Mouse (Mus musculus) liver, embryonic 13.5 days (tissue): Measurements from ENCODE around the gene Ptprn. TPM values are rescaled to one million over a fixed set of nuclear protein-coding genes. Genes with fewer than 3 reads are reported as not detected.

ENCODE experiments used
- ATAC-seq: fragments of 200-750 bp; cut with Nextera tagmentation; 2 replicates; pipeline ENCODE4 v1.8.0; 2017; ENCODE audit warnings: low read depth, mild to moderate bottlenecking, moderate number of reproducible peaks, moderate library complexity
- DNase-seq: peaks from one replicate; pipeline ENCODE4 v3.0.0; 2022
- H3K27ac ChIP-seq: fragments of 300-500 bp; sonication (generic); 2 replicates; pipeline ENCODE4 v1.5.1; 2015; ENCODE audit warnings: moderate library complexity, mild to moderate bottlenecking, inconsistent platforms
- H3K27me3 ChIP-seq: fragments of 300-500 bp; sonication (generic); 2 replicates; pipeline ENCODE4 v1.6.1; 2015; ENCODE audit warnings: mild to moderate bottlenecking, inconsistent platforms
- H3K36me3 ChIP-seq: fragments of 300-500 bp; sonication (generic); 2 replicates; pipeline ENCODE4 v1.6.1; 2015; ENCODE audit warnings: mild to moderate bottlenecking, inconsistent platforms
- H3K4me1 ChIP-seq: fragments of 300-500 bp; sonication (generic); replicated peaks from 2 replicates; pipeline ENCODE4 v1.6.1; 2015; ENCODE audit warnings: inconsistent platforms
- H3K4me2 ChIP-seq: fragments of 300-500 bp; sonication (generic); 2 replicates; pipeline ENCODE4 v1.6.1; 2015; ENCODE audit warnings: inconsistent platforms, mild to moderate bottlenecking, moderate library complexity
- H3K4me3 ChIP-seq: fragments of 300-500 bp; sonication (generic); replicated peaks from 2 replicates; pipeline ENCODE4 v1.5.1; 2015; ENCODE audit warnings: mild to moderate bottlenecking, inconsistent platforms
- H3K9ac ChIP-seq: fragments of 300-500 bp; sonication (generic); 2 replicates; pipeline ENCODE4 v1.6.1; 2015; ENCODE audit warnings: mild to moderate bottlenecking, inconsistent platforms
- H3K9me3 ChIP-seq: fragments of 300-500 bp; sonication (generic); replicated peaks from 2 replicates; pipeline ENCODE4 v1.6.1; 2016; ENCODE audit warnings: inconsistent platforms
- WGBS: fragments of 180-500 bp; shearing (Covaris S2); methylation state at CpG from one replicate; pipeline ENCODE4 v1.1.7; 2015; ENCODE audit not compliant: insufficient replicate concordance; 5-methylcytosine and 5-hydroxymethylcytosine counted together
- polyA plus RNA-seq: library from polyadenylated mRNA; unstranded; fragments of >200 nt; fragmentation: Nextera tagmentation; extraction: Ambion mirVana; gene quantifications from 2 replicates; pipeline ENCODE4 v1.2.1, GENCODE M21; 2015

Ptprn gene
- polyA plus RNA-seq, 1 experiment from 2014 or later = 0.17 TPM

DNA sequence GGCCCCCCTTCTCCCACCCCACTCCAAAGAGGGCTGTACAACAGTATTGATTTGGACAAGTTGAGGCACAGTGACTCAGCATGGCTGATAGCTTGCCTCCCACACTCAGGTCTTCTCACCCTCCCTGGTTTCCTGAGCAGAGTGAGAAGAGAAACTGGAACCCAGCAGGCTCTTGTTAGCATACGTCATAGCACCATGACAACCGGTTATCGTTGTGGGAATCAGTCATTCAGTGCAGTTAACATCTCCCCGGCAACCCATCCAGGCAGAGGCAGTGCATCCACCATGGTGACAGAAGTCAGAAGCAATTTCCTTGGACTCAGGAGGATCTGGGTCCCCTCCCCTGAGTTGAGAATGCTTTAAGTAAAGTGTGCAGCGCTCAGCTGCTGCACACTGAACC lies 18.7 kb upstream of the Ptprn start:
- Histone ChIP-seq H3K4me3 (no peak overlapping the region), H3K9ac (no peak overlapping the region), H3K27ac (no peak overlapping the region), H3K36me3 (no peaks in the 10 kb centered on the region), H3K4me2 (no peak overlapping the region), H3K9me3 (no peaks in the 10 kb centered on the region), H3K4me1 (no peaks in the 10 kb centered on the region), H3K27me3 (peaks cover 12% of the 10 kb centered on the region)
- WGBS = 67% methylated on average over 5 of the region's 5 CpGs
- no peak for DNase-seq
- no peak for ATAC-seq

DNA sequence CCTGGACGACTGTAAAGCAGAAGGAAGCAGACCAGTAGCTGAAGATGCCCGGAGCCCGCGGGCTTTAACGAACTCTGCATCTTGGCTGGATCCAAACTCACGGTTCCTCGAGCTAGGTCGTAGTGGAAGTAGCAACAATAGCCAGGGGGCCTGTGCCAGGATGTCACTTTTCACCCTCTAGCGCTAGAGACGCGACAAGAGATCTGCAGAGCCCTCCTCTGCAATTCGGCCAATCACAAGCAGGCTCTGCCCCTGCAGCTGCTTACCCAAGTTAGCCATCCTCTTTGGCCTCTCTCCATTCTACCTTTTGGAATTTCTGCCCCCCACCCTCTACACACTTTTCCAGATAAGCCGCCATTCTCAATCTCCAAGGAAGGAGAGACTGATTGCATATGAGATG lies 13.9 kb upstream of the Ptprn start, which contains the start of gene Resp18:
Resp18 (minus strand) TSS at position 188 of the 400 bp plus-strand sequence.
- Histone ChIP-seq H3K36me3 (no peaks in the 10 kb centered on the region), H3K27ac (no peak within 1 kb of the TSS)
- no peak for ATAC-seq

DNA sequence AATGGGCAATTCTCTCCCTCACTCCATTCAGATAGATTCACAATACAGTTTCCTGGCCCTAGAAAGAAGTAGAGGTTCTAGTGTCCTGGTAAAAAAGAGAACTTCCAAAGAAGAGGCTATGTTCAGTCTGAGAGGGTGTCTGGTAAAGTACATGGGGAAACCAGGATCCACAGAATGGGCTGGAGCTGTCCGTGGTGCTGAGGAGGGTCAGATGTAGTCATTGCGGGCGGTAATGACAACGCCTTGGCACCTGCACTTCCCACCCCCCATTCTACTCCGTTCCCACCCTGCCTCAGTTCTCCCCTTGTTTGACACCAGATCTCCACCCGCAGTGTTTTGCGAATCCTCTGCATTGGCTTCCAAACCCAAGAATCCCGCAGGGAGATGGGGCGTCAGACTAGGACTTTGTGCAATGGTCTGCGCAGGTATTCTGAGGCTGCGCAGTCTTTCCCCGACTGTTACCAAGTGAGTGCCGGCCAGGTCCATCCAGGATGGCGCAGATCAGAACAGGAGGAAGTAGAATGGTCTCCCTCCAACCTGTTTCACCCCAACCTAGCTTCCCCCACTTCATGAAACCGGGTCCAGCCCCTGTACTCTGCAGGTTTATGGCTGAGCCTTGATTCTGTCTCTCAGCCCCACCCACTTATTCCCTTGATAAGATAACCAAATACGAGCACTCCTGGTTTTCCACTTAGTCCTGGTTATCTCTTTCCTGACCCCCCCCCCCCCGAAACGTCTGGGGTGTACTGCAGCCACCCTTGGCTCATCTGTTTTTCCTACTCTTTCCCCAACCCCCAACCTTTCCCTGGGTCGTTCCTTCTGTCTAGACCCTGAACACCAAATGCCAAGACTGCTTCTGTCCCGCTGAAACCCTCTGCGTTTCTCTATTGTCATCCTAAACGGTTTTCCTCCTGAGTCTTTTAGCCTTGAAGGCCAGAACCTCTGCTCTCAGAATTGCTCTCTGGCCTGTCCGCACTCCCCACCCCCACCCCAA lies 13.2 kb upstream of the Ptprn start:
- 8% methylated on average over 23 of the region's 23 CpGs for WGBS
- Histone ChIP-seq H3K4me3 (no peak overlapping the region), H3K27me3 (peaks cover 29% of the 10 kb centered on the region), H3K9ac (no peak overlapping the region), H3K27ac (no peak overlapping the region), H3K36me3 (no peaks in the 10 kb centered on the region), H3K4me1 (no peaks in the 10 kb centered on the region), H3K9me3 (no peaks in the 10 kb centered on the region), H3K4me2 (no peak overlapping the region)
- ATAC-seq (no peak), DNase-seq (peak; percentile 16)

More for the DNA sequence above, 13.9 kb upstream of the Ptprn start, which contains the start of gene Resp18:
- DNase-seq = no peak
- H3K4me3 ChIP-seq = no peak within 1 kb of the TSS
- H3K4me1 ChIP-seq = no peaks in the 10 kb centered on the region
- H3K4me2 ChIP-seq = no peak within 1 kb of the TSS
- no peak within 1 kb of the TSS for H3K9ac ChIP-seq
- peaks cover 29% of the 10 kb centered on the region for H3K27me3 ChIP-seq
- no peaks in the 10 kb centered on the region for H3K9me3 ChIP-seq
- 7% methylated on average over 13 of the region's 13 CpGs for WGBS

DNA sequence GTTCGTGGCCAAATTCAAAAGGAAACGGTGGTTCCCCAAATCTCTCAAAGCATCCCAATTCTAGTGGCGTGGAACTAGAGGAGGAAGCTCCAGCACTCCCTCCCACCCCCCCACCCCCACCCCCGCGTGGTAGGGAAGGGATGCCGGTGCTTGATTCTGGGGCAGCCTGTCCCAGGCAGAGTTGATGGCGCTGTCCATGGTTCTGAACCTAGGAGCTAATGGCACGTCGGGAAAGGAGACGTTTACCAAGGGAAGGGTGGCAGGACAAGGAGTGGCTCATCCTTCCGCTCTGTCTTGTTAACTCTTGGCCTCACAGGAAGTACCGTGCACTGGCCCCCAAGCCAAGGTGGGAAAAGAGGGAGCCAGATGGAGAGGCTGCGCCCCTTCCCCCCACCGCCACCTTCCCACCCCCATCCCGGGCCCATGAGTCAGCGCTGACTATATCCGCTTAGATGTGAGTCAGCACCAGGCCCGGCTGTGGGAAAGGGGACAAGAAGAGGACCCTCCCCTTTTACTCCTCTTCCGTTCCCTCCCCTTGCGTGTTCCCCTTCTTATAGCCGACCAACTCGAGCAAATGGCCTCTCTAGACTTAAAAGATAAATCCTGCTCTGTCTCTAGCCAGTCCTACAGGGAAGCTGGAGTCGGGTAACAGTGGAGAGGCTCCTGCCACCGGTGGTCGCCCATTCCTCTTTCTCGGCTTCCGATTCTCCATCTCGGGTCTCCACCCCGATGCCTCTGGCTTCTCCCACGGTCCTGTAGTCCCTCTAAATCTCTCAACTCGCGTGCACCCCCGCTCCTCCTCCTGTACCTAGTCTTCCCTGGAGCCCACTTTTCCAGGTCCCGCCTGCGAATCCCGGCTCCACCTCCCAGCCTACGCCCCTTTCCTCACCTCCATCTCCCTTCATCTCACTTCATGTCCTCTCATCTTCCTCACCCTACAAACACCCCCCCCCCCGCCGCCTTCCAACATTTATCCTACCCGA lies 1.0 kb downstream of the Ptprn start:
- Histone ChIP-seq H3K27ac (no peak overlapping the region), H3K9ac (no peak overlapping the region), H3K4me3 (0 out of 2 replicates have a peak overlapping the region, but pooled peaks have one; percentile 1), H3K9me3 (no peaks in the 10 kb centered on the region), H3K4me2 (0 out of 2 replicates have a peak overlapping the region, but pooled peaks have one; percentile 6), H3K27me3 (peaks cover 65% of the 10 kb centered on the region), H3K36me3 (no peaks in the 10 kb centered on the region), H3K4me1 (peaks cover 3% of the 10 kb centered on the region; the same call in 1 of the 2 replicates)
- DNase-seq = peak; percentile 55
- ATAC-seq = no peak
- 3% methylated on average over 40 of the region's 40 CpGs for WGBS

DNA sequence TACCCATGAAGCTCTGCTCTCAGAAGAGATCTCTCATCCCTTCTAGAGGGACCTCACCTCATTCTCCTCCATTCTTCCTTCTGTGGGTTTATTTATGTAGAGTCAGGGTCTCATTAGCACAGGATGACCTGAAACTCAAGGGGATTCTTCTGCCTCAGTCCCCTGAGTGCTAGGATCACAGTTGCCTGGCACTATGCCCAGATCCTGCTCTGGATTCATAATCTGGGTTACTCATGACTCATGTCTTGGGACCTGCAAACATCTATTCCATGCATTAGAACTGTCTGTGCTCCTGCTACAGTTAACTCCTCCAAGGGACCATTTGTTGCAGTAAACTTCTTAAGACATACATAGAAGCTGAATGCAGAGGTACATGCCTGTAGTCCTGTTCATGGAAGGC lies 3.0 kb downstream of the Ptprn start:
- Histone ChIP-seq H3K4me1 (peaks cover 3% of the 10 kb centered on the region; the same call in 1 of the 2 replicates), H3K4me2 (no peak overlapping the region), H3K36me3 (no peaks in the 10 kb centered on the region), H3K27ac (no peak overlapping the region), H3K9ac (no peak overlapping the region), H3K9me3 (no peaks in the 10 kb centered on the region), H3K4me3 (no peak overlapping the region), H3K27me3 (peaks cover 59% of the 10 kb centered on the region)
- ATAC-seq (no peak), DNase-seq (no peak)

DNA sequence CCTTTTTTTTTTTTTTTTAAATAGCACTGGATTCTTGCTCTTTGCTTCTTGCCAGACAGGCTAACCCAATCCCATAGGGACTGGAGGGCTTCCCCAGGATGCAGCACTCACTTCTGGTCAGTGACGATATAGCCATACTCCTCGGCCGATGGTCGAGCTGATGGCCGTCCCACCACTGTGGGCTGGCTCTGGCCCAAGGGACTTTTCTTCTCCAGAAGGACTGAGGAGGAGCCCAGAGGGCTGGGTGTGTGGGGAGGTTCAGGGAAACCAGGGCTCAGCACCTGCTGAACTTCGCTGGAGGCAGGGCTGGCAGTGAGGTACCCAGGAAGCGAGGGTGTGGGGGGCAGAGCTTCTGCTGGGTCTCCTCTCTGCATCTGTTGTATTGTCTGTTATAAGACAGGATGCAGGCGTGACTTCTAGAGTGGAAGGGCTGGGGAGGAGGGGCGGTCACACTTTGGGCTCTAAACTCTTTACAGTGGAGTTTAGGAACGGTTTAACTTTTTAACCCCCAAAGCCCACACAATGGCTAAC lies 8.7 kb downstream of the Ptprn start:
- ATAC-seq = no peak

DNA sequence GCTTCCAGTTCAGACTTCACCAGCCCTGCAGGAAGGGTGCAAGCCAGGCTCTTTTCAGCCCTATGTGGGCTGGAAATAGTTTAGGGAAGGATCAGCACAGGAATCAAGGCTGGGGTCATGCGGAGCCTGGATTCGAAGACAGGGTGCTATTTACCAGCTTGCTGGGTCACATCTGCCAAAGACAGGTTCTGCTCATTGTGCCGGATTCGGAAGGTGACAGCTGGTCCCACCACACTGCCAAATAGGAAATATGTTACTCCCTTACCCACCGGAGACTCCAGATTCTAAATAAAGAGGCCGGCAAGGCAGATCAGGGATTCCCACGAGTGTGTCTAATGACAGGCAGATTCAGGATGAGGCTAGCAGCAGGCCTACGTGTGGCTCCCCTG lies 9.7 kb downstream of the Ptprn start:
- Histone ChIP-seq H3K36me3 (no peaks in the 10 kb centered on the region), H3K9ac (no peak overlapping the region), H3K4me1 (peaks cover 20% of the 10 kb centered on the region), H3K4me3 (no peak overlapping the region), H3K4me2 (no peak overlapping the region), H3K27me3 (peaks cover 9% of the 10 kb centered on the region), H3K9me3 (no peaks in the 10 kb centered on the region), H3K27ac (no peak overlapping the region)
- WGBS = 59% methylated on average over 8 of the region's 8 CpGs
- no peak for ATAC-seq
- DNase-seq = no peak

More for the DNA sequence above, 8.7 kb downstream of the Ptprn start:
- no peak overlapping the region for H3K4me2 ChIP-seq
- H3K27me3 ChIP-seq = peaks cover 12% of the 10 kb centered on the region
- H3K9me3 ChIP-seq = no peaks in the 10 kb centered on the region
- WGBS = 54% methylated on average over 10 of the region's 10 CpGs
- H3K4me1 ChIP-seq = peaks cover 16% of the 10 kb centered on the region
- H3K9ac ChIP-seq = no peak overlapping the region
- DNase-seq = no peak
- H3K27ac ChIP-seq = no peak overlapping the region
- H3K4me3 ChIP-seq = no peak overlapping the region
- no peaks in the 10 kb centered on the region for H3K36me3 ChIP-seq

DNA sequence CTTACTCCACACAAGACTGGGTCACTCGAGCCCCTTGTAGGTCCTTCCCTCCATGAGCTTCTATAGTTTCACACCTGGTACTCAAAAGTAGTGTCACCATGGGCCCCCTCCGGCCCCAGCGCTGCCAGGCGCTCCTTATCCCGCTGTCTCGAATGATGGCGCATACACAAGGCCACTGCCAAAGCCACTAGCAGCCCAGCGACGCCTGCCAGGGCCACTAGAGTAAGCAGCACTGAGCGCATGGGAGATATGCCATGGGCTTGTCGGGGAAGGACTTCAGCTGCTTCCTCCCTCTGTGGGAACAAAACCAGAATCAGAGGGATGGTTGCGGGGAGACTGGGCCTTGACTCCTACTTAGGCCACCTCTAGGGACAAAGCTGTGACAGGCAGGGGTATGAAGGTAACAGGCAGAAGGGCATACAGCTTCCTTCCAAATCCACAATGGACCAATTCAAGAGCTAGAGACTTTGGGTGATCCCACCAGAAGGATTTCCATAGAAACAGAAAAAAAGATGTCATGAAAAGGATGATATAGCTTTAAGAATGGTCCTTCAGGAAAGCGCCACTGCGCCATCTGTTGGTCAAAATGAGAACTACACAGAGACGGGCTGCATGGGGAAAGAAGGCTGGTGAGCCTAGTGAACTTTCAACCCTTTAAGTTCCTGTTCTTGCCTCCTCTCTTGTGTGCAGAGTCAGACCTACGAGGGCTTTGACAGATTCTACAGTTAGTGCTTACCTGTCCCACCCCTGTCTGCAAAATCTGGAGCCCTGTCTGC lies 10.3 kb downstream of the Ptprn start:
- ATAC-seq (no peak), DNase-seq (peak; percentile 65)
- no peak overlapping the region for H3K4me2 ChIP-seq
- no peak overlapping the region for H3K4me3 ChIP-seq
- H3K9ac ChIP-seq = no peak overlapping the region
- H3K27me3 ChIP-seq = peaks cover 9% of the 10 kb centered on the region
- H3K4me1 ChIP-seq = peaks cover 26% of the 10 kb centered on the region
- no peaks in the 10 kb centered on the region for H3K9me3 ChIP-seq
- no peak overlapping the region for H3K27ac ChIP-seq
- WGBS = 56% methylated on average over 16 of the region's 16 CpGs
- no peaks in the 10 kb centered on the region for H3K36me3 ChIP-seq

DNA sequence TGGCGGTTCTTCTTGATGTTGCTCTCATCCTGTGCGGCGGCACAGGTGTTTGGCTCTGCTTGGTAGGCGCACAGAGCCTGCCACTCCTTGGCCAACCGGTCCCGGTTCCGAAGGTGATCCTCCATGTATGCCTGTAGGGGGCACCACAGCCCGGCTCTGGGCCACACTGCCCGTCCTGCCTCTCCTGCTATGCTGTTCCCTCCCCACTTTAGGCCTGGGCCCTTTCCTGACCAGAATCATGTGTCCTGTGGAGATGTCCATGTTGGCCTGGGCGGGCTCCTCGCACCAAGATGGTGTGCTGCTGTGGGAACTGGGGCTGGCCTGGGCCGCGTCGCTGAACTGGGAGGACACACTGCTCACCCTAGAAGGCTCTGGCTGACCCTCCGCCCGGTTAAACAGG lies 11.3 kb downstream of the Ptprn start:
- ATAC-seq = no peak
- H3K4me2 ChIP-seq = no peak overlapping the region
- peaks cover 33% of the 10 kb centered on the region for H3K4me1 ChIP-seq
- H3K9me3 ChIP-seq = no peaks in the 10 kb centered on the region
- no peak overlapping the region for H3K4me3 ChIP-seq
- DNase-seq = no peak
- no peaks in the 10 kb centered on the region for H3K36me3 ChIP-seq
- peaks cover 9% of the 10 kb centered on the region for H3K27me3 ChIP-seq
- no peak overlapping the region for H3K9ac ChIP-seq
- H3K27ac ChIP-seq = no peak overlapping the region
- 70% methylated on average over 16 of the region's 16 CpGs for WGBS

DNA sequence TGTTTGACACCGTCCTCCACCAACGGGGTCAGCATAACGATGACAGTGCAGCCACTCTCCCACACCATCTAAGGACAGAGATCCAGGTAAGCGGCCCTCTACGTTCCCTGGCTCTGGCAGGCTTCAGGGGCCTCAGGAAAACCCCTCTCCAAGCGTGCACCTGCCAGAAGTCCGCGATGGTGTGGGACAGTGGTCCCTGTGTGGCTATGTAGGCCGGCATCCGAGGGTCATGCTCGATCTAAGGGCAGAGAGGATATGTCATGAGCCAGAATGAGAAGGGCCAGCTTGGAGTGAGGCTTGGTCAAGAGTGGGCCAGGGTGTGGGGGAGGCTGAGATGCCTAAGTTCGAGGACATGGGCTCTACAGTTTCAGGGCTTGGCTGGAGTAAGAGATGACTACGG lies 12.0 kb downstream of the Ptprn start:
- no peak overlapping the region for H3K4me3 ChIP-seq
- no peak overlapping the region for H3K27ac ChIP-seq
- H3K4me1 ChIP-seq = peaks cover 38% of the 10 kb centered on the region
- DNase-seq (no peak), ATAC-seq (no peak)
- 67% methylated on average over 13 of the region's 13 CpGs for WGBS
- H3K9ac ChIP-seq = no peak overlapping the region
- no peak overlapping the region for H3K4me2 ChIP-seq
- peaks cover 9% of the 10 kb centered on the region for H3K27me3 ChIP-seq
- no peaks in the 10 kb centered on the region for H3K36me3 ChIP-seq
- no peaks in the 10 kb centered on the region for H3K9me3 ChIP-seq
